Mouse (Mus musculus) layer of hippocampus, adult 9-10 months (tissue): ENCODE measurements at regions not wholly inside any gene's neighbourhood (a gene's known extent, or its start where the extent isn't known, plus 50 kb on each side); places are given as distances from the start of the nearest gene placed in this dataset.

Experiments used
- DNase-seq: peaks from one replicate; pipeline ENCODE4 v3.0.0; 2022; ENCODE audit warnings: low spot score

- DNase-seq = no peak
Measured at GRCm38 (mm10) chr10:43634371-43635080, 56.4 kb downstream of the Cd24a start.

- DNase-seq = no peak
Measured at GRCm38 (mm10) chr10:43641169-43641945, 63.3 kb downstream of the Cd24a start.

GRCm38 (mm10) chr10:43646326-43646725 is 68.2 kb downstream of the Cd24a start:
- no peak for DNase-seq

- no peak for DNase-seq
Measured at GRCm38 (mm10) chr10:43646965-43647364, 68.9 kb downstream of the Cd24a start.

- DNase-seq = no peak
Measured at GRCm38 (mm10) chr10:43648186-43648585, 70.1 kb downstream of the Cd24a start.

- no peak for DNase-seq
Measured at GRCm38 (mm10) chr10:43648815-43649447, 70.8 kb downstream of the Cd24a start.

- no peak for DNase-seq
Measured at GRCm38 (mm10) chr10:43650449-43650848, 72.4 kb downstream of the Cd24a start.

- DNase-seq = no peak
Measured at GRCm38 (mm10) chr10:43651505-43651904, 73.4 kb downstream of the Cd24a start.

GRCm38 (mm10) chr10:43651915-43652314 is 73.8 kb downstream of the Cd24a start:
- DNase-seq = no peak

GRCm38 (mm10) chr10:43655082-43655671 is 77.1 kb downstream of the Cd24a start:
- DNase-seq = no peak

- DNase-seq = no peak
Measured at GRCm38 (mm10) chr10:43655680-43656079, 77.6 kb downstream of the Cd24a start.

- DNase-seq = no peak
Measured at GRCm38 (mm10) chr10:43656207-43656606, 78.1 kb downstream of the Cd24a start.

- no peak for DNase-seq
Measured at GRCm38 (mm10) chr10:43657501-43658225, 79.6 kb downstream of the Cd24a start.

GRCm38 (mm10) chr10:43658226-43658593 is 80.1 kb downstream of the Cd24a start:
- no peak for DNase-seq

- no peak for DNase-seq
Measured at GRCm38 (mm10) chr10:43664844-43665243, 86.8 kb downstream of the Cd24a start.

- no peak for DNase-seq
Measured at GRCm38 (mm10) chr10:43666262-43667085, 88.4 kb downstream of the Cd24a start.

- DNase-seq = no peak
Measured at GRCm38 (mm10) chr10:43667086-43667690, 89.1 kb downstream of the Cd24a start.

- DNase-seq = no peak
Measured at GRCm38 (mm10) chr10:43667732-43668247, 89.7 kb downstream of the Cd24a start.

- no peak for DNase-seq
Measured at GRCm38 (mm10) chr10:43669471-43669870, 91.4 kb downstream of the Cd24a start.

- DNase-seq = no peak
Measured at GRCm38 (mm10) chr10:43670745-43671144, 92.7 kb downstream of the Cd24a start.
